Mouse (Mus musculus): ENCODE results near the gene Steap3.

Gene Steap3

GRCm38 (mm10) chr1:120158474-120159127 is 113.9 kb downstream of the Steap3 start:
- DNase-seq (ENCODE audit: low spot score in 2 of 2): no peak

GRCm38 (mm10) chr1:120155325-120155724 is 117.2 kb downstream of the Steap3 start:
- DNase-seq (ENCODE audit: low spot score in 2 of 2): peak in 1 of 2 experiments; percentile 25

GRCm38 (mm10) chr1:120154232-120154631 is 118.3 kb downstream of the Steap3 start:
- peak in 1 of 2 experiments; percentile 33 for DNase-seq (ENCODE audit: low spot score in 2 of 2)

- no peak for DNase-seq (ENCODE audit: low spot score in 2 of 2)
Measured at GRCm38 (mm10) chr1:120146994-120147393, 125.5 kb downstream of the Steap3 start.

GRCm38 (mm10) chr1:120145527-120146216 is 126.8 kb downstream of the Steap3 start:
- no peak for DNase-seq (ENCODE audit: low spot score in 2 of 2)

GRCm38 (mm10) chr1:120142551-120142950 is 130.0 kb downstream of the Steap3 start:
- DNase-seq (ENCODE audit: low spot score in 2 of 2): no peak

All from left cerebral cortex, adult 9 months (tissue).